Mouse (Mus musculus): ENCODE results near the gene Ovol1.

DNA sequence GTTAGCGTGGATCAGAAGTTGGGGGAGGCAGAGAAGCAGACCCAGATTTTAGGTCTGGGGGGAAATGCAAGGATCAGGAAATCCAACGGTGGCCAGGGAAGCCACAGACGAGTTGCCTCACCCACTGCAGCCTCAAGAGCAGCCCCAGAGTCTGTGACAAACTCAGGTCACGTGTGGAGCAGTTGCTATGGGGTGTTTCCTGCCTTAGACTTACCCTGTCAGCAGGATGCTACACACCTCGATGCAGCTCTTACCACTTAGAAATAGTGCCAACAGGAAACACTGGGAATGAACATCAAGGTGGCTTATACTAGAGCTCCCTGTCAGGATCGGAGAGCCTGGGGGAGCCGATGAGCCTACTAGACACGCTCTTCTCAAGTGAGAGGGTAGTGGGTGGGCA, 27.9 kb downstream of the Ovol1 start:
- TF ChIP-seq CTCF (IDR thresholded peaks at IDR 0.05; ENCODE audit: low read depth) (no peak), EP300 (IDR thresholded peaks at IDR 0.05; ENCODE audit: low read depth) (no peak)

All from liver, postnatal 0 days (tissue).